Mouse (Mus musculus): ENCODE results near the gene Gmds. TPM values are rescaled to one million over a fixed set of nuclear protein-coding genes. Genes with fewer than 3 reads are reported as not detected.

Gene Gmds
- polyA plus RNA-seq, 1 experiment, result 230 TPM

DNA sequence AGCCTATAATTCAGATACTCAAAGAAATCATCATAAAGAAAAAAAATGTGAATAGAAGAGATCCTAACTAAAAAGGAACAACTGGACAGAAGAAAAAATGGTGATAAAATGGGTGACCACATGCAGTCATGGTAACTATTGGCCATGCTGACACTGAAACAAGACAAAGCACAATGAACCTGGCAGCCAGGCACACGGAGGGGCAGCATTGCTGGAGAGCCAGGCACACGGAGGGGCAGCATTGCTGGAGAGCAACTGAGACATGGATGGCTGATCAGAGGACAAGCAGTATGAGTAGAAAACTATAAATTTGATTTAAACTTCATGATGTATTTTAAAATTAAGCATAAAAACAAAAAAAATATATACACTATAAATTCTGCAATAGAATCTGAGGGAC is 173.0 kb downstream of the Gmds start:
- TF ChIP-seq POLR2A (IDR thresholded peaks at IDR 0.05; ENCODE audit: low read depth, low read length), result no peak
- no peak for TF ChIP-seq CTCF (IDR thresholded peaks at IDR 0.05; ENCODE audit: extremely low read depth, insufficient read length, insufficient replicate concordance, low read depth, low read length)
- WGBS, result 95% methylated on average over 2 of the region's 2 CpGs
- Histone ChIP-seq H3K4me3 (ENCODE audit: low read depth, low read length) (no peak overlapping the region), H3K27me3 (ENCODE audit: control insufficient read depth, insufficient read depth, low read length) (no peaks in the 10 kb centered on the region), H3K36me3 (ENCODE audit: control insufficient read depth, insufficient read depth, low read length) (no peaks in the 10 kb centered on the region), H3K4me1 (ENCODE audit: control insufficient read depth, insufficient read depth, insufficient read length, low read length) (no peaks in the 10 kb centered on the region), H3K27ac (ENCODE audit: insufficient read depth, low read depth, low read length) (no peak overlapping the region)

DNA sequence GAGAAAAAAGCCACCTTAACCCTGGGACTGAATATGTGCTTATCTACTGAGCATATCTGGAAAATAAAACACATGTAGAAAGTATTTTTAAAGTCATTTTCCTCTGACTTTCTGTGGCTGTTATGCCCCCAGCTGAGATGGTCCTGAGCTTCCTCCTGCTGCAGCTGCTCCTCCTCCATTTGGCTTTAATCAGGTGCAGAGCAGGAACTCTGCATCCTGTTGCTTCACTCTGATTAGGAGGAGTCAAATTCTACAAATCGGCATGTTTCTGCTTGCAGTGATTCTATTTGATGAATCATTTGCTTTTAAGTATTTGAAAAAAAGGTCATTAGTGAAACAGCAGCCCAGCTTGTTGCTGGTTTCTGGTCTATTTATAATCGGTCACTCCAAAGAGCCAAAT is 177.0 kb downstream of the Gmds start:
- TF ChIP-seq POLR2A (IDR thresholded peaks at IDR 0.05; ENCODE audit: low read depth, low read length) (no peak), CTCF (IDR thresholded peaks at IDR 0.05; ENCODE audit: extremely low read depth, insufficient read length, insufficient replicate concordance, low read depth, low read length) (no peak)
- H3K4me1 ChIP-seq (ENCODE audit: control insufficient read depth, insufficient read depth, insufficient read length, low read length), result no peaks in the 10 kb centered on the region
- 57% methylated on average over 2 of the region's 2 CpGs for WGBS
- no peak overlapping the region for H3K4me3 ChIP-seq (ENCODE audit: low read depth, low read length)
- no peak overlapping the region for H3K27ac ChIP-seq (ENCODE audit: insufficient read depth, low read depth, low read length)
- no peaks in the 10 kb centered on the region for H3K27me3 ChIP-seq (ENCODE audit: control insufficient read depth, insufficient read depth, low read length)
- peaks cover 1% of the 10 kb centered on the region; the same call in 1 of the 2 replicates for H3K36me3 ChIP-seq (ENCODE audit: control insufficient read depth, insufficient read depth, low read length)

DNA sequence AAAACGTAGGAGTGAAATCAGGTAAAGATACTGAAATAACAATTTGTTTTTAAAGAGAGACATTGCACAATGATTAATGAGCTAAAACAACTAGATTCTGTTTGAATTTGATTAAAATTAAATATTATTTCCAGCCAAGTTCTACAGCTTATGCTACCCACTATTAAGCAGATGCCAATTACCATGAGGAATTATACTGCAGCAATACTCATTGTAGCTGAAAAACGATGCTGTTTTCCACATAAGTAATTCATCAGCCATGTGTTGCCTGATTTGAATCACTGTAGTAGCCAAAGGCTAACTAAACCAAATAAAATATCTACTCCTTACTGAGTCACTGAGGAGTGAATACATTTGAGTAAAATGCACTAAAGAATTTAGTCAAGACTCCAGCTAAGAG is 180.3 kb downstream of the Gmds start:
- peaks cover 1% of the 10 kb centered on the region; the same call in 1 of the 2 replicates for H3K36me3 ChIP-seq (ENCODE audit: control insufficient read depth, insufficient read depth, low read length)
- no peaks in the 10 kb centered on the region for H3K27me3 ChIP-seq (ENCODE audit: control insufficient read depth, insufficient read depth, low read length)
- no peak overlapping the region for H3K4me3 ChIP-seq (ENCODE audit: low read depth, low read length)
- H3K4me1 ChIP-seq (ENCODE audit: control insufficient read depth, insufficient read depth, insufficient read length, low read length), result no peaks in the 10 kb centered on the region
- no peak for TF ChIP-seq POLR2A (IDR thresholded peaks at IDR 0.05; ENCODE audit: low read depth, low read length)
- no peak for TF ChIP-seq CTCF (IDR thresholded peaks at IDR 0.05; ENCODE audit: extremely low read depth, insufficient read length, insufficient replicate concordance, low read depth, low read length)
- H3K27ac ChIP-seq (ENCODE audit: insufficient read depth, low read depth, low read length), result no peak overlapping the region
- WGBS, result 83% methylated on average over 2 of the region's 2 CpGs

DNA sequence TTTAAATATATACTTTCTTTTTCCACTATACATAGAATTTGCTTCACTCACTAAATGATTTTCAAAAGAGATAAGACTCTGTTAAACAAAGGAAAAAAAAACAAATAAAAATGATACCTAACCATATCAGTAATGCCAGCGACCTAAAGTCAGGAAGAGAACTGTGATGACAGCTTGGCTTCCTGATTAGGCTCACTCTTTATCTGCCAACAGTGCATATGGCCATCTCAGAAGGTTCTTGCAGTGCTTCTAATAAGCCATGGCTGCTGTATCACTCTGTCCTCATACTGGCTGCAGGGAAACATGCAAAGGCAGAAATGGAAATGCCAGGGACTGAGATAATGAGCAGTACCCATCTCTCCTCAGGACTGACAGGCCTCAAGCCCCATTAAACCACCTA is 192.6 kb downstream of the Gmds start:
- 33% methylated on average over 1 of the region's 1 CpGs for WGBS
- no peaks in the 10 kb centered on the region for H3K4me1 ChIP-seq (ENCODE audit: control insufficient read depth, insufficient read depth, insufficient read length, low read length)
- no peak overlapping the region for H3K27ac ChIP-seq (ENCODE audit: insufficient read depth, low read depth, low read length)
- TF ChIP-seq CTCF (IDR thresholded peaks at IDR 0.05; ENCODE audit: extremely low read depth, insufficient read length, insufficient replicate concordance, low read depth, low read length), result no peak
- no peak for TF ChIP-seq POLR2A (IDR thresholded peaks at IDR 0.05; ENCODE audit: low read depth, low read length)
- peaks cover 4% of the 10 kb centered on the region; the same call in 1 of the 2 replicates for H3K36me3 ChIP-seq (ENCODE audit: control insufficient read depth, insufficient read depth, low read length)
- no peaks in the 10 kb centered on the region for H3K27me3 ChIP-seq (ENCODE audit: control insufficient read depth, insufficient read depth, low read length)
- no peak overlapping the region for H3K4me3 ChIP-seq (ENCODE audit: low read depth, low read length)

DNA sequence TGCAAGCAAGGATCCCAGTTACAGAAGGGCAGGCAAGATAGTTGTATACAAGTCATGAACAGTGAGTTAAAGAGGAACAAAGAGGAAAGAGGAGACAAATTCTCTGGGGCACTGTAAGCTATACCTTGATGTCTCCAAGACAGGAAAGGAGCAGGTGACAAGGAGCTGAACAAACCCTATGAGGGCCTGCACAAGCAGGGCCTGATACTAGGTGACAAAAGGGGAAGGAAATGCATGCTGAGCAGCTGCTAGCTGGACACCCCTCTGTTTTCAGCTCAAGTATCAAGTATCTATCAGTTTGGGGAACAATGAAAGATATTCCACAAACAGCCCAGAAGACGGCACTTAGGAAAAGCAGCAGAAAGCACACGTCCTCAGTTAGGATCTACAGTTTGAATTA is 193.4 kb downstream of the Gmds start:
- no peaks in the 10 kb centered on the region for H3K27me3 ChIP-seq (ENCODE audit: control insufficient read depth, insufficient read depth, low read length)
- TF ChIP-seq CTCF (IDR thresholded peaks at IDR 0.05; ENCODE audit: extremely low read depth, insufficient read length, insufficient replicate concordance, low read depth, low read length) (no peak), POLR2A (IDR thresholded peaks at IDR 0.05; ENCODE audit: low read depth, low read length) (no peak)
- H3K27ac ChIP-seq (ENCODE audit: insufficient read depth, low read depth, low read length), result no peak overlapping the region
- H3K4me1 ChIP-seq (ENCODE audit: control insufficient read depth, insufficient read depth, insufficient read length, low read length), result no peaks in the 10 kb centered on the region
- peaks cover 4% of the 10 kb centered on the region; the same call in 1 of the 2 replicates for H3K36me3 ChIP-seq (ENCODE audit: control insufficient read depth, insufficient read depth, low read length)
- no peak overlapping the region for H3K4me3 ChIP-seq (ENCODE audit: low read depth, low read length)
- 85% methylated on average over 2 of the region's 2 CpGs for WGBS

DNA sequence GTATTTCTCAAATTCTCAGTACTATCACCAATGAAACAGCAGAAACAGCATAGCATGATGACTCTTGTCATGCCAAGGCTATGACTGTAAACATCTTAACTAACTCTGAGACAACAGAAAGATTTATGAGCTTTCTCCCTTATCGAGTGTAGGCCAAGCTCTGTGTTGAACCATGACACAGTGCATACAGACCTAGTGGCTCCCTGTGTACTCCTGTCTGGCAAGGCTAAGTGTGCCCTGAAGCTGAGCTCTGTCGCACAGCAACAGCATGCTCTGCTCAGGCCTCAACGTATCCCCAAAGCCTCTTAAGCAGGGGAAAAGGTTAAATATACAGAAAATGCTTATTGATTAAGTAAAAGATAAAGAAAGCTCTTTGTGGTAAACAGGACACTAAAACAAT is 194.9 kb downstream of the Gmds start:
- no peaks in the 10 kb centered on the region for H3K27me3 ChIP-seq (ENCODE audit: control insufficient read depth, insufficient read depth, low read length)
- 84% methylated on average over 3 of the region's 3 CpGs for WGBS

DNA sequence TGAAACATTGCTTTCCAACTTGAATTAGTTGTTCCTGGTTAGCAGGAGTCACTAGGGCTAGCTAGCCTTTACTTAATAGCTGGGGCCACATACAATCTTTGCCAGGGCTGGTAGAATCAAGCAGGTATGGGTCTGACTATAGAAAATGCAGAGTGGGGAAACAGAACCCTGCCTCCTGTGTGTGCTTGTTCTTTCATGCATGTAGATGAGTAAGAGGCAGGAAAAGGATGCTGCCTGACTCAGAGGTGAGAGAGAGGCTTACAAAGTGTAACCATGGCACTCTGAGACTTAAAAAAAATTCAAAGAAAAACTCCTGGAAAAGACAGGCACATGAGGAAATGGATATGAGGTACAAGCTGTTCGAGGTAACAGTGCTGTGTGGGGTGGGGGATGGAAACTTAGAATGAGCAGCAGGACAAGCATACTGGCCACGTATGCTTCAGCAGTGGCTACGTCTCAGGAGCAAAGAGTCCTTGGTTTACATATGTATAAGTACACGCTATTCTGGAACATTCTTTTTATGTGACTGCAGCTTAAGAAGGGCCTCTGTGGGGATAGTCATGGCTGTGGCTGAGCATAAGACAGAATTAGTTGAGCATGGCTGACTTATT is 203.8 kb downstream of the Gmds start:
- 82% methylated on average over 4 of the region's 4 CpGs for WGBS
- no peak overlapping the region for H3K4me3 ChIP-seq (ENCODE audit: low read depth, low read length)
- TF ChIP-seq CTCF (IDR thresholded peaks at IDR 0.05; ENCODE audit: extremely low read depth, insufficient read length, insufficient replicate concordance, low read depth, low read length) (no peak), POLR2A (IDR thresholded peaks at IDR 0.05; ENCODE audit: low read depth, low read length) (no peak)
- H3K27ac ChIP-seq (ENCODE audit: insufficient read depth, low read depth, low read length), result no peak overlapping the region
- peaks cover 4% of the 10 kb centered on the region for H3K36me3 ChIP-seq (ENCODE audit: control insufficient read depth, insufficient read depth, low read length)
- H3K27me3 ChIP-seq (ENCODE audit: control insufficient read depth, insufficient read depth, low read length), result no peaks in the 10 kb centered on the region
- no peaks in the 10 kb centered on the region for H3K4me1 ChIP-seq (ENCODE audit: control insufficient read depth, insufficient read depth, insufficient read length, low read length)

More for the DNA sequence above, 194.9 kb downstream of the Gmds start:
- no peak overlapping the region for H3K27ac ChIP-seq (ENCODE audit: insufficient read depth, low read depth, low read length)
- H3K4me3 ChIP-seq (ENCODE audit: low read depth, low read length), result no peak overlapping the region
- H3K36me3 ChIP-seq (ENCODE audit: control insufficient read depth, insufficient read depth, low read length), result peaks cover 5% of the 10 kb centered on the region; the same call in 1 of the 2 replicates
- H3K4me1 ChIP-seq (ENCODE audit: control insufficient read depth, insufficient read depth, insufficient read length, low read length), result no peaks in the 10 kb centered on the region
- TF ChIP-seq POLR2A (IDR thresholded peaks at IDR 0.05; ENCODE audit: low read depth, low read length) (no peak), CTCF (IDR thresholded peaks at IDR 0.05; ENCODE audit: extremely low read depth, insufficient read length, insufficient replicate concordance, low read depth, low read length) (no peak)
